Mouse (Mus musculus) limb, embryonic 12.5 days (tissue): Measurements from ENCODE around the gene Epb41l4b. TPM values are rescaled to one million over a fixed set of nuclear protein-coding genes. Genes with fewer than 3 reads are reported as not detected.

ENCODE experiments used
- ATAC-seq: fragments of 200-750 bp; cut with Nextera tagmentation; 2 replicates; pipeline ENCODE4 v1.8.0; 2017; ENCODE audit warnings: low read depth, moderate TSS enrichment; ENCODE audit not compliant: insufficient number of reproducible peaks, insufficient read depth, low FRiP score, low TSS enrichment
- H3K27ac ChIP-seq: fragments of 300-500 bp; sonication (generic); 2 replicates; pipeline ENCODE4 v1.5.1; 2016; ENCODE audit warnings: mild to moderate bottlenecking, moderate library complexity
- H3K27me3 ChIP-seq: fragments of 300-500 bp; sonication (generic); 2 replicates; pipeline ENCODE4 v1.6.1; 2016; ENCODE audit warnings: mild to moderate bottlenecking, moderate library complexity
- H3K36me3 ChIP-seq: fragments of 300-500 bp; sonication (generic); 2 replicates; pipeline ENCODE4 v1.6.1; 2016; ENCODE audit warnings: mild to moderate bottlenecking, moderate library complexity
- H3K4me1 ChIP-seq: fragments of 300-500 bp; sonication (generic); replicated peaks from 2 replicates; pipeline ENCODE4 v1.6.1; 2016
- H3K4me2 ChIP-seq: fragments of 300-500 bp; sonication (generic); 2 replicates; pipeline ENCODE4 v1.6.1; 2016; ENCODE audit warnings: mild to moderate bottlenecking, moderate library complexity
- H3K4me3 ChIP-seq: fragments of 300-500 bp; sonication (generic); replicated peaks from 2 replicates; pipeline ENCODE4 v1.5.1; 2016; ENCODE audit warnings: mild to moderate bottlenecking
- H3K9ac ChIP-seq: fragments of 300-500 bp; sonication (generic); replicated peaks from 2 replicates; pipeline ENCODE4 v1.6.1; 2016; ENCODE audit warnings: mild to moderate bottlenecking, moderate library complexity
- H3K9me3 ChIP-seq: fragments of 300-500 bp; sonication (generic); 2 replicates; pipeline ENCODE4 v1.6.1; 2016; ENCODE audit warnings: mild to moderate bottlenecking, moderate library complexity
- WGBS: fragments of 180-500 bp; shearing (Covaris S2); methylation state at CpG from one replicate; pipeline ENCODE4 v1.1.7; 2016; 5-methylcytosine and 5-hydroxymethylcytosine counted together
- polyA plus RNA-seq: library from polyadenylated mRNA; unstranded; fragments of >200 nt; fragmentation: Nextera tagmentation; extraction: Ambion mirVana; gene quantifications from 2 replicates; pipeline ENCODE4 v1.2.1, GENCODE M21; 2016

Gene Epb41l4b
- polyA plus RNA-seq, 1 experiment from 2014 or later = 2.4 TPM

DNA sequence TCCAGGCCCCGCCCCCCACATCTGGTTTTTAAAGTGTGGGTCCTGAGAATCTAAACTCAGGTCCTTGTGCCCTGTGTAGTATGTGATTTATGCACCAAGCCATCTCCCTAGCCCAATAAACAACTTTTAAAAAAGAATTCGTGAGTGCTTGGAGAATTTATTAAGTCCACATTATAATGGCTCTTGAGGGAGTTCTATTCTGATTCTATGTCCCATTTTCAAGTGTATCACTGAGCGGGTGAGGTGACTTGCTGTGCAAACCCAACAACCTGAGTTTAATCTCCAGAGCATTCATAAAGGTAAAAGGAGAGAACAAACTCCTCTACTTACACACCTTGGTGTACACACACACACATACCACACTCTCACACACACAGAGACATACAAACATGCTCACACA is 25.4 kb upstream of the Epb41l4b start:
- H3K9me3 ChIP-seq = no peaks in the 10 kb centered on the region
- no peak overlapping the region for H3K4me2 ChIP-seq
- H3K36me3 ChIP-seq = no peaks in the 10 kb centered on the region
- peaks cover 27% of the 10 kb centered on the region for H3K4me1 ChIP-seq
- H3K4me3 ChIP-seq = no peak overlapping the region
- no peak overlapping the region for H3K9ac ChIP-seq
- ATAC-seq = no peak
- H3K27ac ChIP-seq = no peak overlapping the region
- no peaks in the 10 kb centered on the region for H3K27me3 ChIP-seq
- WGBS = 63% methylated on average over 3 of the region's 3 CpGs

DNA sequence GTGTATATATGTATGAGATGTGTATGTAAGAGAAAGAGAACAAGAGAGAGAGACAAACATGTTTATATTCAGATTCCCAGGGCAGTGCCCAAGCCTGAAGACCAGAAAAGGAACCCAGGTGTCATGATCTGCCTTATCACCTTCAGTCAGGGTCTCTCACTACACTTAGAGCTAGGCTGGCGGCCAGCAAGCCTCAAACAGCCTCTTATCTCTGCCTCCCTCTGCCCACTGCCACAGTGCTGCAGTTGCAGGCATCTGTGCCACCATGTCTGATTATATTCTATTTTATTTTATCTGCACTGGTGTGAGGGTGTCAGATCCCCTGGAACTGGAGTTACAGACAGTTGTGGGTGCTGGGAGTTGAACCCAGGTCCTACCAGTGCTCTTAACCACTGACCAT is 25.0 kb upstream of the Epb41l4b start:
- H3K27ac ChIP-seq = no peak overlapping the region
- no peak for ATAC-seq
- no peak overlapping the region for H3K9ac ChIP-seq
- no peaks in the 10 kb centered on the region for H3K9me3 ChIP-seq
- no peak overlapping the region for H3K4me2 ChIP-seq
- no peaks in the 10 kb centered on the region for H3K36me3 ChIP-seq
- H3K4me1 ChIP-seq = peaks cover 27% of the 10 kb centered on the region
- H3K4me3 ChIP-seq = no peak overlapping the region
- WGBS = 89% methylated on average over 1 of the region's 1 CpGs
- H3K27me3 ChIP-seq = no peaks in the 10 kb centered on the region

- 51% methylated on average over 12 of the region's 12 CpGs for WGBS
- Histone ChIP-seq H3K4me2 (no peak overlapping the region), H3K36me3 (no peaks in the 10 kb centered on the region), H3K9me3 (no peaks in the 10 kb centered on the region), H3K27me3 (no peaks in the 10 kb centered on the region), H3K9ac (no peak overlapping the region), H3K4me3 (no peak overlapping the region), H3K27ac (0 out of 2 replicates have a peak overlapping the region, but pooled peaks have one; percentile 36), H3K4me1 (peaks cover 24% of the 10 kb centered on the region)
- ATAC-seq = no peak
These were observed 24.0 kb upstream of the Epb41l4b start for GRCm38 (mm10) chr4:57166922-57167870.

DNA sequence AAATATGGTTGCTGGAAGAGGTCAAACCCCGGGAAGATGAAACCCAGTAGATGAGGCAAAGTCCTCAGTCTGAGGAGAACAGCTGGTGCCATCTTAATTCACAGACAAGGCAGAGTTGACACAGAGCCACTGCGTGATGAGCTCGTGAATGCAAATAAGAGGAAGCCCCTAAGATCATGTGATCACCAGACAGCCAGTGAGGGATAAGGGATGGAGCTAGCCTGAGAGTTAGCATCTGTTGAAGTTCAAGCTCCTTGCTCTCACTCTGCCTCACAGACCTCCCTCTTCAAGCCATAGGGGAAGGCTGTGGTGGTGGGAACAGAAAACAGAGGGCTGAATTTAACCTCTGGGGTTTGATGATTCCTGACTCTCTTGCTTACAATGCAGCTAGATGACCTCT is 22.4 kb upstream of the Epb41l4b start:
- H3K4me1 ChIP-seq = peaks cover 18% of the 10 kb centered on the region
- ATAC-seq = no peak
- no peaks in the 10 kb centered on the region for H3K36me3 ChIP-seq
- H3K4me3 ChIP-seq = no peak overlapping the region
- H3K9me3 ChIP-seq = no peaks in the 10 kb centered on the region
- no peak overlapping the region for H3K27ac ChIP-seq
- no peak overlapping the region for H3K9ac ChIP-seq
- H3K4me2 ChIP-seq = no peak overlapping the region
- 61% methylated on average over 3 of the region's 3 CpGs for WGBS
- H3K27me3 ChIP-seq = no peaks in the 10 kb centered on the region

GRCm38 (mm10) chr4:57164578-57165210 is 21.5 kb upstream of the Epb41l4b start:
- Histone ChIP-seq H3K4me3 (no peak overlapping the region), H3K9me3 (no peaks in the 10 kb centered on the region), H3K27me3 (no peaks in the 10 kb centered on the region), H3K4me1 (peaks cover 18% of the 10 kb centered on the region), H3K36me3 (no peaks in the 10 kb centered on the region), H3K4me2 (no peak overlapping the region), H3K9ac (no peak overlapping the region), H3K27ac (no peak overlapping the region)
- WGBS = 83% methylated on average over 9 of the region's 9 CpGs
- ATAC-seq = no peak

GRCm38 (mm10) chr4:57162789-57163722 is 19.8 kb upstream of the Epb41l4b start:
- no peaks in the 10 kb centered on the region for H3K27me3 ChIP-seq
- H3K4me2 ChIP-seq = no peak overlapping the region
- H3K4me3 ChIP-seq = no peak overlapping the region
- peaks cover 12% of the 10 kb centered on the region for H3K4me1 ChIP-seq
- 35% methylated on average over 10 of the region's 10 CpGs for WGBS
- no peaks in the 10 kb centered on the region for H3K36me3 ChIP-seq
- H3K9me3 ChIP-seq = no peaks in the 10 kb centered on the region
- peak overlapping the region; percentile 0; the same call in 1 of the 2 replicates for H3K27ac ChIP-seq
- peak; percentile 83 for ATAC-seq
- H3K9ac ChIP-seq = no peak overlapping the region

- Histone ChIP-seq H3K27me3 (no peaks in the 10 kb centered on the region), H3K9me3 (no peaks in the 10 kb centered on the region), H3K36me3 (no peaks in the 10 kb centered on the region), H3K4me1 (peaks cover 7% of the 10 kb centered on the region), H3K27ac (no peak overlapping the region), H3K9ac (no peak overlapping the region), H3K4me3 (no peak overlapping the region), H3K4me2 (no peak overlapping the region)
- no peak for ATAC-seq
- 79% methylated on average over 7 of the region's 7 CpGs for WGBS
These were observed 17.3 kb upstream of the Epb41l4b start for GRCm38 (mm10) chr4:57160571-57160970.

DNA sequence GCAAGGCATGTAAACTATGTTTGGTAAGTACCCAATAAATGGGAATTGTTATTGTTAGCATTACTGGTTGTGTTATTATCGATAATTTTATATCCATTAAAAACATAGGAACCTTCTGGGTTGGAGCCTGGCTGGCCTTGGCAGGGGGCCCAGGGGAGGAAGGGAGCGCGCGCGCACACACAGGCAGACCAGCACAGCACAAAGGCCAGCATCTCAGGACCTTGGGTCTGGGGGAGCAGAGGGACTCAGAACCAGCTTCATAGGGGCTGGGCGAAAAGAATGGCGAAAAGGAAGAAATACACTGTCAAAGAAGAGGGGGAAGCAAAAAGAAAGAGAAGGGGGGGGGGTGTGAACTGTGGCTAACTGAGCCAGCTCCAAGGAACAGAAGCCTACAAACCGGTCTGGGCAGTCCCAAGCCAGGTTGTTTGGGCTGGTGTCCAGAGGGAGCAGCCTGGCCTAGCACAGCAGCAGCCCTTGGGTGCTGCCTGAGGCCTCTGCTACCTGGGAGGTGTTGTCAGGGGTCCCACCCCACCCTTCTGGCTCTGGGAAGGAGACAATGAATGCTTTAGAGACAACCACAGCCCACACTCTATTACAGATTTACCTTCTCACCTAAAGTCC is 13.4 kb upstream of the Epb41l4b start:
- 0 out of 2 replicates have a peak overlapping the region, but pooled peaks have one; percentile 29 for H3K27ac ChIP-seq
- WGBS = 74% methylated on average over 8 of the region's 8 CpGs
- H3K9me3 ChIP-seq = no peaks in the 10 kb centered on the region
- no peak overlapping the region for H3K9ac ChIP-seq
- 0 out of 2 replicates have a peak, but pooled peaks have one; percentile 20 for ATAC-seq
- peaks cover 22% of the 10 kb centered on the region for H3K4me1 ChIP-seq
- no peaks in the 10 kb centered on the region for H3K36me3 ChIP-seq
- H3K4me3 ChIP-seq = no peak overlapping the region
- 0 out of 2 replicates have a peak, but pooled peaks cover 3% of the 10 kb centered on the region for H3K27me3 ChIP-seq
- H3K4me2 ChIP-seq = no peak overlapping the region

DNA sequence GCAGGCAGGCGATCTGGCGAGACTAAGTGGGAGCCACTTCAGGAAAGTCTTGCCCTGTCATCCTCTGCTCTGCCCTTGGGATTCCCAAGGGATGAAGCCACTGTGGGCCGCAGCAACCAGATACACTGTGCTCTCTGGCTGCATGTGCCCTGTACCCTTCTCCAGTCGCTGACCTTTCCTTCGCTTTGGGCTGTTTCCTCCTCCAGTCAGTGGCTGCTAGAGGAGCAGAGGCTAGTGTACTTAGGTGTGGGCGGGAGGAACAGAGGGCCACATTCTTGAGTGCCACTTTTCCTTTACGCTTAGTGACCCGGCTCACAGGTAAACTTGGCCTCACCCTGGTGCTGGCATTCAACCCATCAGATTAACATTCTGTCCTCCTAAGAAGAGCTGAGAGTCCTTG is 10.6 kb upstream of the Epb41l4b start:
- Histone ChIP-seq H3K9me3 (no peaks in the 10 kb centered on the region), H3K4me1 (peaks cover 22% of the 10 kb centered on the region), H3K27ac (peak overlapping the region; percentile 70), H3K4me3 (no peak overlapping the region), H3K36me3 (no peaks in the 10 kb centered on the region), H3K4me2 (peak overlapping the region; percentile 39), H3K9ac (peak overlapping the region; percentile 32; the same call in 1 of the 2 replicates), H3K27me3 (0 out of 2 replicates have a peak, but pooled peaks cover 3% of the 10 kb centered on the region)
- no peak for ATAC-seq
- WGBS = 38% methylated on average over 8 of the region's 8 CpGs

GRCm38 (mm10) chr4:57153068-57153835 is 10.0 kb upstream of the Epb41l4b start:
- Histone ChIP-seq H3K27me3 (0 out of 2 replicates have a peak, but pooled peaks cover 3% of the 10 kb centered on the region), H3K4me3 (no peak overlapping the region), H3K4me1 (peaks cover 22% of the 10 kb centered on the region), H3K27ac (peak overlapping the region; percentile 70), H3K4me2 (peak overlapping the region; percentile 39), H3K9ac (peak overlapping the region; percentile 32; the same call in 1 of the 2 replicates), H3K36me3 (no peaks in the 10 kb centered on the region), H3K9me3 (no peaks in the 10 kb centered on the region)
- peak; percentile 49; the same call in 1 of the 2 replicates for ATAC-seq
- 7% methylated on average over 9 of the region's 9 CpGs for WGBS
